Mouse (Mus musculus) gastrocnemius, adult 18-20 months (tissue): ENCODE measurements around the gene Atp6v1f. TPM values are rescaled to one million over a fixed set of nuclear protein-coding genes. Genes with fewer than 3 reads are reported as not detected.

Source experiments
- total RNA-seq, 2 experiments: library from RNA; stranded (reverse); gene quantifications; 2 replicates each; pipeline ENCODE4 v1.2.3; 2021

Atp6v1f gene
- total RNA-seq, 2 experiments from 2014 or later = 118 to 125 TPM

Other genes with a start within 250 kb of the Atp6v1f start
- 1 to 10 TPM; 2.4 to 3.7 TPM for gene Hilpda, start 195.2 kb upstream of the Atp6v1f start, total RNA-seq
- gene Fam71f2, start 188.1 kb upstream of the Atp6v1f start, total RNA-seq = not detected
- not detected for gene Fam71f1, start 148.6 kb upstream of the Atp6v1f start, total RNA-seq
- gene Calu, start 119.6 kb upstream of the Atp6v1f start, total RNA-seq = 10 to 100 TPM; 71.3 to 96.1 TPM
- under 1 TPM in 1 of 2 experiments, not detected in 1; 0.26 TPM for gene Opn1sw, start 79.2 kb upstream of the Atp6v1f start, total RNA-seq
- gene Ccdc136, start 71.4 kb upstream of the Atp6v1f start, total RNA-seq = 10 to 100 TPM; 11.8 to 12.2 TPM
- gene Flnc, start 34.5 kb upstream of the Atp6v1f start, total RNA-seq = 100 to 1,000 TPM; 349 to 691 TPM
- gene Atp6v1fnb, start 3.7 kb downstream of the Atp6v1f start, total RNA-seq = under 1 TPM in 1 of 2 experiments, not detected in 1; 0.37 TPM
- gene Kcp, start 40.2 kb downstream of the Atp6v1f start, total RNA-seq = 1 to 10 TPM; 3.9 to 6.4 TPM
- 1 to 10 TPM; 2.9 to 3.9 TPM for gene Irf5, start 58.9 kb downstream of the Atp6v1f start, total RNA-seq
- gene Tnpo3, start 142.2 kb downstream of the Atp6v1f start, total RNA-seq = 10 to 100 TPM; 31.3 to 36.0 TPM
- gene Tspan33, start 226.5 kb downstream of the Atp6v1f start, total RNA-seq = 1 to 10 TPM; 2.6 to 3.6 TPM